Mouse (Mus musculus): ENCODE measurements around the gene Map3k1. TPM values are rescaled to one million over a fixed set of nuclear protein-coding genes. Genes with fewer than 3 reads are reported as not detected.

Map3k1 gene
- polyA plus RNA-seq, 1 experiment from 2014 or later, result 30.3 TPM

DNA sequence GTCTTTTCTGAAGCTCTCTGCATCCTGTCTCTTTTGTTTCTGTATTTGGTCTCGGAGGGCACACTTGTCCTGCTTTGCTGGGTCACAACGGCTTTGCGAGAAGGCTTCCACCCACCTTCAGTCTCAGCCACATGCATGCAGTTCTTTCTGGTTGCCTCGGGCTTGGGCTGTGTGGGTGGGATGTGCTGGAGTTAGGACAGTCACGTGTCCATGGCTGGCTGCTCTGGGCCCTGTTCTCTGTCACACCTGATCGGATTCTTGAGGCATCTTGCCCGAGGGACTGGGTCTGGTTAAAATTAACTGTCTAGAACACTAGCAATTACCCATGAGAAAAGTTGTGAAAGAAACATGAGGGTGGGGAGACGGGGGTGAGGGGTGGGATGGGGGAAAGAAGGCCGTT, 36.7 kb upstream of the Map3k1 start:
- H3K27ac ChIP-seq, result no peak overlapping the region
- no peaks in the 10 kb centered on the region for H3K9me3 ChIP-seq (replicated peaks; ENCODE audit: low read length)
- TF ChIP-seq CTCF (IDR thresholded peaks at IDR 0.05; ENCODE audit: low read depth), result no peak
- H3K4me1 ChIP-seq (replicated peaks; ENCODE audit: insufficient read depth, low read length), result 0 out of 2 replicates have a peak, but pooled peaks cover 5% of the 10 kb centered on the region
- no peak overlapping the region for H3K9ac ChIP-seq (ENCODE audit: low read depth, low read length)
- H3K4me2 ChIP-seq (ENCODE audit: low read length), result no peak overlapping the region
- ATAC-seq (replicated peaks; ENCODE audit: low FRiP score, low read depth) (peak; percentile 94), DNase-seq (ENCODE audit: low spot score) (peak; percentile 73)
- H3K27me3 ChIP-seq (ENCODE audit: insufficient read depth, low read length), result no peaks in the 10 kb centered on the region
- no peak overlapping the region for H3K4me3 ChIP-seq (replicated peaks; ENCODE audit: low read depth, low read length)
- H3K36me3 ChIP-seq (ENCODE audit: insufficient read depth, low read length), result no peaks in the 10 kb centered on the region
- 16% methylated on average over 9 of the region's 9 CpGs for WGBS

GRCm38 (mm10) chr13:111844313-111844712, 35.5 kb upstream of the Map3k1 start:
- no peak for ATAC-seq (replicated peaks; ENCODE audit: low FRiP score, low read depth)
- Histone ChIP-seq H3K4me2 (ENCODE audit: low read length) (no peak overlapping the region), H3K4me1 (replicated peaks; ENCODE audit: insufficient read depth, low read length) (0 out of 2 replicates have a peak, but pooled peaks cover 5% of the 10 kb centered on the region), H3K36me3 (ENCODE audit: insufficient read depth, low read length) (no peaks in the 10 kb centered on the region), H3K4me3 (replicated peaks; ENCODE audit: low read depth, low read length) (no peak overlapping the region), H3K9ac (ENCODE audit: low read depth, low read length) (no peak overlapping the region), H3K27me3 (ENCODE audit: insufficient read depth, low read length) (no peaks in the 10 kb centered on the region), H3K9me3 (replicated peaks; ENCODE audit: low read length) (no peaks in the 10 kb centered on the region), H3K27ac (no peak overlapping the region)
- no peak for DNase-seq (ENCODE audit: low spot score)
- WGBS, result 84% methylated on average over 3 of the region's 3 CpGs
- TF ChIP-seq CTCF (IDR thresholded peaks at IDR 0.05; ENCODE audit: low read depth), result no peak

- H3K4me3 ChIP-seq (replicated peaks; ENCODE audit: low read depth, low read length), result no peak overlapping the region
- H3K27me3 ChIP-seq (ENCODE audit: insufficient read depth, low read length), result no peaks in the 10 kb centered on the region
- no peaks in the 10 kb centered on the region for H3K9me3 ChIP-seq (replicated peaks; ENCODE audit: low read length)
- no peak for DNase-seq (ENCODE audit: low spot score)
- H3K4me2 ChIP-seq (ENCODE audit: low read length), result no peak overlapping the region
- H3K9ac ChIP-seq (ENCODE audit: low read depth, low read length), result no peak overlapping the region
- no peaks in the 10 kb centered on the region for H3K36me3 ChIP-seq (ENCODE audit: insufficient read depth, low read length)
- WGBS, result 60% methylated on average over 8 of the region's 8 CpGs
- no peaks in the 10 kb centered on the region for H3K4me1 ChIP-seq (replicated peaks; ENCODE audit: insufficient read depth, low read length)
- no peak for TF ChIP-seq CTCF (IDR thresholded peaks at IDR 0.05; ENCODE audit: low read depth)
- ATAC-seq (replicated peaks; ENCODE audit: low FRiP score, low read depth), result 0 out of 2 replicates have a peak, but pooled peaks have one; percentile 13
- H3K27ac ChIP-seq, result no peak overlapping the region
Measured at GRCm38 (mm10) chr13:111835787-111836186, 27.0 kb upstream of the Map3k1 start.

- Histone ChIP-seq H3K4me2 (ENCODE audit: low read length) (no peak overlapping the region), H3K9ac (ENCODE audit: low read depth, low read length) (no peak overlapping the region), H3K36me3 (ENCODE audit: insufficient read depth, low read length) (no peaks in the 10 kb centered on the region), H3K27me3 (ENCODE audit: insufficient read depth, low read length) (no peaks in the 10 kb centered on the region), H3K4me1 (replicated peaks; ENCODE audit: insufficient read depth, low read length) (no peaks in the 10 kb centered on the region), H3K9me3 (replicated peaks; ENCODE audit: low read length) (no peaks in the 10 kb centered on the region), H3K4me3 (replicated peaks; ENCODE audit: low read depth, low read length) (no peak overlapping the region), H3K27ac (no peak overlapping the region)
- no peak for TF ChIP-seq CTCF (IDR thresholded peaks at IDR 0.05; ENCODE audit: low read depth)
- no peak for ATAC-seq (replicated peaks; ENCODE audit: low FRiP score, low read depth)
- WGBS, result 73% methylated on average over 11 of the region's 11 CpGs
- DNase-seq (ENCODE audit: low spot score), result no peak
Measured at GRCm38 (mm10) chr13:111834613-111835012, 25.8 kb upstream of the Map3k1 start.

GRCm38 (mm10) chr13:111829473-111829872, 20.7 kb upstream of the Map3k1 start:
- H3K27me3 ChIP-seq (ENCODE audit: insufficient read depth, low read length), result no peaks in the 10 kb centered on the region
- H3K27ac ChIP-seq, result no peak overlapping the region
- no peak overlapping the region for H3K9ac ChIP-seq (ENCODE audit: low read depth, low read length)
- DNase-seq (ENCODE audit: low spot score) (no peak), ATAC-seq (replicated peaks; ENCODE audit: low FRiP score, low read depth) (no peak; the same call in 1 of the 2 replicates)
- no peaks in the 10 kb centered on the region for H3K4me1 ChIP-seq (replicated peaks; ENCODE audit: insufficient read depth, low read length)
- no peak overlapping the region for H3K4me2 ChIP-seq (ENCODE audit: low read length)
- H3K9me3 ChIP-seq (replicated peaks; ENCODE audit: low read length), result no peaks in the 10 kb centered on the region
- WGBS, result 26% methylated on average over 2 of the region's 2 CpGs
- TF ChIP-seq CTCF (IDR thresholded peaks at IDR 0.05; ENCODE audit: low read depth), result no peak
- H3K4me3 ChIP-seq (replicated peaks; ENCODE audit: low read depth, low read length), result no peak overlapping the region
- H3K36me3 ChIP-seq (ENCODE audit: insufficient read depth, low read length), result no peaks in the 10 kb centered on the region

- H3K4me2 ChIP-seq (ENCODE audit: low read length), result no peak overlapping the region
- H3K36me3 ChIP-seq (ENCODE audit: insufficient read depth, low read length), result no peaks in the 10 kb centered on the region
- TF ChIP-seq CTCF (IDR thresholded peaks at IDR 0.05; ENCODE audit: low read depth), result no peak
- H3K9me3 ChIP-seq (replicated peaks; ENCODE audit: low read length), result no peaks in the 10 kb centered on the region
- DNase-seq (ENCODE audit: low spot score), result no peak
- no peak overlapping the region for H3K4me3 ChIP-seq (replicated peaks; ENCODE audit: low read depth, low read length)
- H3K4me1 ChIP-seq (replicated peaks; ENCODE audit: insufficient read depth, low read length), result no peaks in the 10 kb centered on the region
- no peak for ATAC-seq (replicated peaks; ENCODE audit: low FRiP score, low read depth)
- H3K27me3 ChIP-seq (ENCODE audit: insufficient read depth, low read length), result no peaks in the 10 kb centered on the region
- 76% methylated on average over 4 of the region's 4 CpGs for WGBS
- no peak overlapping the region for H3K9ac ChIP-seq (ENCODE audit: low read depth, low read length)
- H3K27ac ChIP-seq, result no peak overlapping the region
Measured at GRCm38 (mm10) chr13:111827481-111827880, 18.7 kb upstream of the Map3k1 start.

DNA sequence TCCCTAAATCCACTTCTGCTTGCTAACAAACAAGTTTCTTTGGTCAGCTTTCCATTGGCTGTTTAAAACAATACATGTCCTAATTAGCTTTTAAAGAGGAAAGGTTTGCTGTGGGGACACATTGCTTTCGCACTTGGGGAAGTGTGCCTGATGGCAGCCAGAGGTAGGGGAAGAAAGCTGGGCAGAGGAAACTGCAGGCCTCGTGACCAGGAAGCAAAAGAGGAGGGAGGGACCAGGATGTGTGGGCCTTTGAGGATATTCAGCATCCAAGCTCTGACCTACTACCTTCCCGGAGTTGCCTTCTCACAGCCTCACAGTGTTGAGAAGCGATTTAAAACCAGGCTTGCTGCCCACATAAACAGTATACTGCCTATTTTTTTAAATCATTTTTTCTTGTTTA, 15.4 kb upstream of the Map3k1 start:
- DNase-seq (ENCODE audit: low spot score) (no peak), ATAC-seq (replicated peaks; ENCODE audit: low FRiP score, low read depth) (no peak)
- no peak overlapping the region for H3K4me2 ChIP-seq (ENCODE audit: low read length)
- no peaks in the 10 kb centered on the region for H3K4me1 ChIP-seq (replicated peaks; ENCODE audit: insufficient read depth, low read length)
- H3K36me3 ChIP-seq (ENCODE audit: insufficient read depth, low read length), result no peaks in the 10 kb centered on the region
- no peak overlapping the region for H3K27ac ChIP-seq
- TF ChIP-seq CTCF (IDR thresholded peaks at IDR 0.05; ENCODE audit: low read depth), result no peak
- H3K9me3 ChIP-seq (replicated peaks; ENCODE audit: low read length), result no peaks in the 10 kb centered on the region
- no peaks in the 10 kb centered on the region for H3K27me3 ChIP-seq (ENCODE audit: insufficient read depth, low read length)
- no peak overlapping the region for H3K4me3 ChIP-seq (replicated peaks; ENCODE audit: low read depth, low read length)
- WGBS, result 56% methylated on average over 4 of the region's 4 CpGs
- no peak overlapping the region for H3K9ac ChIP-seq (ENCODE audit: low read depth, low read length)
